ENCODE assay signal across 8 mouse cellular contexts in the genomic region with DNA sequence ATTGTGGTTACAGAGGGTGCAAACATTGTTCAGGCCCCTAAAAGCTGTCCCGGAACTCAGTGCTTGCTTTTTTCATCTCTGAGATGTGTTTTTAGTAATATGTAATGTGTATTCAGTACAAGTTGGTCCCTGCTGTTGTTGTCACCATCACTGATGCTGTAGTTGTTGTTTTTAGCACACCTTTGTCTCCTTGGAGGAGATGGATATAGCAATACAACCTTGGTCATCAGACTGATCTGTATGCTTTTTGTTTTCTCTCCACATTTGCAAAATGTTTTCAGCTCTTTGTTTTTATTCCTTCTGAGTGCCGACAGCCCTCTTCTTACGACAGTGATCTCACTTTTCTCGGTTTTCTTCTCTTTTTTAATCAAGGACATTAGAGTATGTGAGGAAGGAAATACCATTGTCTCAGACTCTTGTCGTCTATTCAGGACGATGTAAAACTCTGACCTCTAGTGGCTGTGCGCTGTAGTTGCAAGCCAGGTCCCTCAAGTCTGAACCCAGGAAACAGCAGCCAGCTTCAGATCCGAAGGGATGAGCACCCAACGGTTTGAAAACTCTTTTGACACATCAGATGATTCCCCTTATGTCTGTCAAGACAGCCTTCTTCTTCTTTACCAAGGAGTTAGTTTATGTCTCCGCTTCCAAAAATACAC.
DNase-seq lines count a peak whose midpoint lies in the region; ATAC-seq and TF ChIP-seq lines count a peak whose summit lies in the region.

No protein-coding gene starts in this region.

- peak; percentile 99 for TF ChIP-seq CTCF in gastrocnemius, adult 2 months (IDR thresholded peaks at IDR 0.05)

- H3K4me3 ChIP-seq in gastrocnemius, adult 2 months = no peak overlapping the region

- intact Hi-C loops in gastrocnemius, adult 2 months (cut with DNase I) = loop anchor here (1.0 to 10.0 kb wide), 3 partner anchors 292 to 589 kb away; no protein-coding TSS in a partner anchor
- intact Hi-C loops in left cerebral cortex, postnatal 25 days (cut with DNase I) = loop anchor here (1.0 to 5.0 kb wide), 2 partner anchors 374 to 582 kb away; no protein-coding TSS in a partner anchor

- peak; percentile 9 to 30 for DNase-seq in urinary bladder, adult 18-20 months (ENCODE audit: low spot score in 2 of 2)
- DNase-seq in urinary bladder, postnatal 4 days (ENCODE audit: low spot score in 2 of 2) = no peak
- DNase-seq in cerebellum, postnatal 10 days = peak; percentile 76 to 82
- peak; percentile 43 for DNase-seq in gastrocnemius, adult 2 months
- peak; percentile 44 for DNase-seq in kidney, adult 11 months
- DNase-seq in left cerebral cortex, postnatal 25 days (ENCODE audit: low spot score in 2 of 2) = peak; percentile 73 to 83
- DNase-seq in spleen, postnatal 10 days (ENCODE audit: low spot score in 2 of 2) = peak; percentile 14 to 46

- H3K27ac ChIP-seq in gastrocnemius, adult 2 months = no peak overlapping the region

- ATAC-seq in monocyte, adult 5-6 weeks (replicated peaks; ENCODE audit: insufficient number of reproducible peaks, low FRiP score, low TSS enrichment, poor library complexity, severe bottlenecking) = peak; percentile 40; the same call in 1 of the 2 replicates

Comparison
In these comparisons a context has a peak if more than half of its experiments do, and no peak if none do; other contexts are left out.
1. DNase-seq: peak in urinary bladder, adult 18-20 months (2 of 2), cerebellum, postnatal 10 days (2 of 2), gastrocnemius, adult 2 months (single experiment), kidney, adult 11 months (single experiment), left cerebral cortex, postnatal 25 days (2 of 2) and spleen, postnatal 10 days (2 of 2); none in urinary bladder, postnatal 4 days (0 of 2).